Mouse (Mus musculus) limb, embryonic 12.5 days (tissue): Measurements from ENCODE around the gene Cryz. TPM values are rescaled to one million over a fixed set of nuclear protein-coding genes. Genes with fewer than 3 reads are reported as not detected.

ENCODE experiments used
- ATAC-seq: fragments of 200-750 bp; cut with Nextera tagmentation; 2 replicates; pipeline ENCODE4 v1.8.0; 2017; ENCODE audit warnings: low read depth, moderate TSS enrichment; ENCODE audit not compliant: insufficient number of reproducible peaks, insufficient read depth, low FRiP score, low TSS enrichment
- H3K27ac ChIP-seq: fragments of 300-500 bp; sonication (generic); 2 replicates; pipeline ENCODE4 v1.5.1; 2016; ENCODE audit warnings: mild to moderate bottlenecking, moderate library complexity
- H3K27me3 ChIP-seq: fragments of 300-500 bp; sonication (generic); 2 replicates; pipeline ENCODE4 v1.6.1; 2016; ENCODE audit warnings: mild to moderate bottlenecking, moderate library complexity
- H3K36me3 ChIP-seq: fragments of 300-500 bp; sonication (generic); 2 replicates; pipeline ENCODE4 v1.6.1; 2016; ENCODE audit warnings: mild to moderate bottlenecking, moderate library complexity
- H3K4me1 ChIP-seq: fragments of 300-500 bp; sonication (generic); replicated peaks from 2 replicates; pipeline ENCODE4 v1.6.1; 2016
- H3K4me2 ChIP-seq: fragments of 300-500 bp; sonication (generic); 2 replicates; pipeline ENCODE4 v1.6.1; 2016; ENCODE audit warnings: mild to moderate bottlenecking, moderate library complexity
- H3K4me3 ChIP-seq: fragments of 300-500 bp; sonication (generic); replicated peaks from 2 replicates; pipeline ENCODE4 v1.5.1; 2016; ENCODE audit warnings: mild to moderate bottlenecking
- H3K9ac ChIP-seq: fragments of 300-500 bp; sonication (generic); replicated peaks from 2 replicates; pipeline ENCODE4 v1.6.1; 2016; ENCODE audit warnings: mild to moderate bottlenecking, moderate library complexity
- H3K9me3 ChIP-seq: fragments of 300-500 bp; sonication (generic); 2 replicates; pipeline ENCODE4 v1.6.1; 2016; ENCODE audit warnings: mild to moderate bottlenecking, moderate library complexity
- WGBS: fragments of 180-500 bp; shearing (Covaris S2); methylation state at CpG from one replicate; pipeline ENCODE4 v1.1.7; 2016; 5-methylcytosine and 5-hydroxymethylcytosine counted together
- polyA plus RNA-seq: library from polyadenylated mRNA; unstranded; fragments of >200 nt; fragmentation: Nextera tagmentation; extraction: Ambion mirVana; gene quantifications from 2 replicates; pipeline ENCODE4 v1.2.1, GENCODE M21; 2016

Cryz gene
- 24.1 and 24.8 TPM in 2 replicates for polyA plus RNA-seq

DNA sequence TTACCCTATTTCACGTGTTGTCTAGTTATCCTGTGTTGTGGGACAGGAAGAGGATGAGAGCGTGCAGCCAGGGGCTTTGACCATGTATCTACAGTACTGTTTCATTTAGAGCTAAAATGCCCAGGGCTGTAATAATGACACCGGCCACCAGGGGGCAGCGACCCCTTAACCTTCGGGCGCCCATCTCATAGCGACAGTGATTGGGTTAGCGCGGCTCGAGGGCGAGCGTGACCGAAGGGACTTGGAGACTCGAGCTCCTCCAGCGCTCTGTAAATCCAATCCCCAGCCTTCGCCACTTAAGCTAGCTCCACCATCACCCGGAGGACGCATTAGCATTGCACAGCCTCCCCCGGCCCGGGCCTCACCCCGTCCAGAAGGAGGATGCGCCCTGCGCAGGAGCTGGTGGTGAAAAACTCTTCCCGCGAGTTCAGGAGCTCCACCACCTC lies at the start of gene Cryz:
TSS of gene Cryz (plus strand) at position 224 of the 446 bp plus-strand sequence.
- ATAC-seq: peak; percentile 87
- H3K36me3 ChIP-seq: peaks cover 29% of the 10 kb centered on the region
- peak within 1 kb of the TSS; percentile 69 for H3K4me2 ChIP-seq
- peak within 1 kb of the TSS; percentile 98 for H3K27ac ChIP-seq
- no peaks in the 10 kb centered on the region for H3K27me3 ChIP-seq
- H3K4me3 ChIP-seq: peak within 1 kb of the TSS; percentile 87
- WGBS: 0% methylated on average over 25 of the region's 25 CpGs
- peaks cover 9% of the 10 kb centered on the region for H3K4me1 ChIP-seq
- H3K9me3 ChIP-seq: no peaks in the 10 kb centered on the region
- H3K9ac ChIP-seq: peak within 1 kb of the TSS; percentile 88

DNA sequence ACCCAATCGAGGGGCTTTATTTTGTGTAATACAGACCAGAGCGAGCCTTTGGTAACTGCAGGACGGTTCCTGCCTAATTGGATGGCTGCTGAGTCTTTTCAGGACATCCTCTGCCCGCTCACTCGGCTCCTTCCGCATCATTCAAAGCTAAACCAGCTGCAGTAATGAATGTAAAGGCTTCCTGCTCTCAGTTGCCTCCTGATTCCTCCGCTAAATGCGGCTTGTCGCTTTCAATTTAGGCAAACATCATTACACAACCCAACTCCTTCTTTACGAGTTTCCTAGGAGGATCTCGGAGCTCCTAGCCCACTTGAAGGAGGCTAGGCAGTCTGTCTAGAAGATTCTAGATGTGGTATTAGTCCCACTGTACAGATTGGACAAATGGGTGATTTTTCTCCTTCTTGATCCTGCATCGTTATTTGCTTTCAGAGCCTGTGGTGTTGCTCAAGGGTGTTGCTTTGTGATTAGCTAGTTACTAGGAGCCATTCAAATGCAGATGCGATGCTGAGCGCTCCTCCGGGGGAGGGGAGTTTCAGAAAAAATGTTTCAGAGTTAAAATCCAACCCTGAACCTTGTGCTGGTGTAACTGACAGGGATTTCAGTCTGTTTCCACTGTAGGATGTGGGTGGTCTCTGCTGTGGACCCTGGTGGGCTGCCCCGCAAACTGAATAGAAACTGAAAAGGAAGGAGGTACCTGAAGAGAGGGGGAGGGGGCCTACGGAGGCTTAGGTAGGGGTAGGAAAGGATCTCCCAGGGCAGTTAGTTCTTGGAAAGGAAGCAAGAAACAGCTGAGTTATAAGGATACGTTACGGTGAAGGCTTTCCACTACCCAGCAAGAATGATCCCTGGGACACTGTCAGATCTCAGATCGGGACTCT lies 48.7 kb upstream of the Cryz start:
- Histone ChIP-seq H3K36me3 (no peaks in the 10 kb centered on the region), H3K9me3 (no peaks in the 10 kb centered on the region), H3K4me2 (peak overlapping the region; percentile 45), H3K27ac (no peak overlapping the region), H3K27me3 (peaks cover 19% of the 10 kb centered on the region), H3K4me1 (peaks cover 38% of the 10 kb centered on the region), H3K4me3 (0 out of 2 replicates have a peak overlapping the region, but pooled peaks have one; percentile 16), H3K9ac (0 out of 2 replicates have a peak overlapping the region, but pooled peaks have one; percentile 6)
- ATAC-seq: no peak
- WGBS: 2% methylated on average over 20 of the region's 20 CpGs

DNA sequence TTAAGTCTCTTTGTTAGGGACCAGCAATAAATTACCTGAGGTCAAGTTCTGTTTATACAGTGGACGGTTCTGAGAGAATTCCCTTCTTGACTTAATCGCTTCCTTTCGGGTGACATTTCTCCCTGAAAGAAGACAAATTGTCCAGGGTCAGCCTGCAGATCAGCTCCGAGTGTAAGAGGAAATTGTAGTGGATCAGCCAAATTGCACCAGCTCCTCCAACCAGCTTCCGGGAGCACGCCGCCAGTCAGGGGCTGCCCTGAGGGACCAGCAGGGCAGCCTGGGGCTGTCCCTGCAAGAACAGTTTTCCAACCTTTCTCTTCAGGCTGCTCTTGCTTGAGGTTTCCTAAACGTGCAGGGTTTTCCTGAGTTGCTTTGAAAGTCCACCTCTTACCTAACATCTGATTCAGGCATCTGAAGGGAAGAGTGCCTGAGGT lies 47.6 kb upstream of the Cryz start:
- no peaks in the 10 kb centered on the region for H3K36me3 ChIP-seq
- H3K9ac ChIP-seq: no peak overlapping the region
- H3K9me3 ChIP-seq: no peaks in the 10 kb centered on the region
- WGBS: 6% methylated on average over 8 of the region's 8 CpGs
- H3K4me3 ChIP-seq: no peak overlapping the region
- H3K4me1 ChIP-seq: peaks cover 38% of the 10 kb centered on the region
- H3K27ac ChIP-seq: no peak overlapping the region
- peaks cover 19% of the 10 kb centered on the region for H3K27me3 ChIP-seq
- no peak for ATAC-seq
- H3K4me2 ChIP-seq: peak overlapping the region; percentile 2; the same call in 1 of the 2 replicates

DNA sequence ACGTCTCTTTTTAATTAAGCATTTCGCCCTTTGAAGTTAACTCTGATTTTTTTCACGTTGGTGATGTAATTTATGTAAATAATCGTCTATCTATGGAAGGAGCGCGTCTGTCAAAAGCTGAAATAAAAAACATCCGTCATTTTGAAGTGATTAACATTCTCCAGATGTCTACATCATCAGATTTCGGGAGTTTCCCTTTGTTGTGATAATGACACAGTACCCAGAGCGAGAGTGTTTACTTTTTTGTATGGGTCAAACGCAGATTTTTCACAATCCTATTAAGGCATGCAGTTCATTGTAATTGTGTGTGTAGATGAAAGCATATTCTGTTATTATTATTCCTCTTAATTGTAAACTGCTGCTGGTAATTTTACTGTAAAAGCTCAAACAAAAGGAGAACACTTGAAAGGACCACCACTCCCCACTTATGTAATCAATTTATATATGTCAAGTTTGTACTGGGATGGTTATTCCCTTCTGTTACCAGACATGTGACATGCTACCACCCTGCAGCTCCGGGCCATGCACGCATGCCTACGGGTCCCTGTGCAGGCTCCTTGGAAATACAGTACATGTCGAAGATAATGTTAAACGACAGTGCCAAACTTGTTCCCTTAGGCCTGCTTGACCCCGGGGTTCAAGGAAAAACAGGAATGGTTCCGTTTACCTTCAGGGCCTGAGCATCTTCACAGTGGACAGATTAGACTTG lies 46.0 kb upstream of the Cryz start:
- no peak overlapping the region for H3K9ac ChIP-seq
- ATAC-seq: peak; percentile 45; the same call in 1 of the 2 replicates
- no peaks in the 10 kb centered on the region for H3K36me3 ChIP-seq
- H3K9me3 ChIP-seq: no peaks in the 10 kb centered on the region
- H3K4me1 ChIP-seq: peaks cover 38% of the 10 kb centered on the region
- no peak overlapping the region for H3K27ac ChIP-seq
- no peak overlapping the region for H3K4me2 ChIP-seq
- WGBS: 21% methylated on average over 17 of the region's 17 CpGs
- peaks cover 19% of the 10 kb centered on the region for H3K27me3 ChIP-seq
- no peak overlapping the region for H3K4me3 ChIP-seq

DNA sequence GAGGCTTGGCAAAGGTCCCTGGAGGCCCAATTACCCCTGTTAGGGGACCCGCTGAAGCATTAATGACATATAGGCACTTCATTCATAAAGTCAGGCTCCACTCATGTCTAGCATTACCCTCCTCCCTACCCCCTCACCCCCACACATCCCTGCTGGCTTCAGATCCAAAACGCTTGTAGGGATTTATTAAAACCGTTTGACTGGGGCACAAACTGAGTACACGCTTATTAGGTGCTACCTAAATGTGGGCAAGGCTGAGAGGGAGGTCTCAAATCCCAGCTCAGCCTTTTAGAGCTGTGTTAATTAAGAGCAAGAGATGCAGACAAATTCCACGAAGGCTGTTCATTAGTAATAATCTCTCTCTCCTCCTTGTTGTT lies 45.5 kb upstream of the Cryz start:
- 10% methylated on average over 5 of the region's 5 CpGs for WGBS
- Histone ChIP-seq H3K4me2 (no peak overlapping the region), H3K27ac (no peak overlapping the region), H3K4me1 (peaks cover 38% of the 10 kb centered on the region), H3K4me3 (no peak overlapping the region), H3K36me3 (no peaks in the 10 kb centered on the region), H3K27me3 (peaks cover 19% of the 10 kb centered on the region), H3K9me3 (no peaks in the 10 kb centered on the region), H3K9ac (no peak overlapping the region)
- ATAC-seq: peak; percentile 57; the same call in 1 of the 2 replicates

DNA sequence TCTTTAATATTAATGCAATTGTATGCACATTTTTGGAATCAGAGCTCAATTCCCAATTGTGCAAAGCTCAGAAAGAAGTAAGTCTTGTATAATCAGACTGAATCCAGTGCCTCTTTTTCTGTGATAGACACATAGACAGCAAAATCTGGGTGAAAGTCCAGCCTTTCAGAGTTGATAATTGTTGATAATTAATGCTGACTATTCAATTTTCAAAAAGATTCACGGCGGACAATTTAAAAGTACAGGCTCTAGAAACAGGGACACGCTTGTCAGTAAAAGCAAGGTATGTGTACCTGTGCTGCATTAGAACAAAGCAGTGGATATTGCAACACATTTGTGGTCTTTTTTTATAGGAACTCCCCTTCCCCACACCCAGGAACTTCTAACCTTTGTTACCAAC lies 34.3 kb upstream of the Cryz start:
- ATAC-seq: no peak
- Histone ChIP-seq H3K27ac (no peak overlapping the region), H3K36me3 (no peaks in the 10 kb centered on the region), H3K4me1 (no peaks in the 10 kb centered on the region), H3K4me3 (no peak overlapping the region), H3K27me3 (peaks cover 5% of the 10 kb centered on the region; the same call in 1 of the 2 replicates), H3K9ac (no peak overlapping the region), H3K4me2 (no peak overlapping the region), H3K9me3 (no peaks in the 10 kb centered on the region)
- WGBS: 92% methylated on average over 3 of the region's 3 CpGs

DNA sequence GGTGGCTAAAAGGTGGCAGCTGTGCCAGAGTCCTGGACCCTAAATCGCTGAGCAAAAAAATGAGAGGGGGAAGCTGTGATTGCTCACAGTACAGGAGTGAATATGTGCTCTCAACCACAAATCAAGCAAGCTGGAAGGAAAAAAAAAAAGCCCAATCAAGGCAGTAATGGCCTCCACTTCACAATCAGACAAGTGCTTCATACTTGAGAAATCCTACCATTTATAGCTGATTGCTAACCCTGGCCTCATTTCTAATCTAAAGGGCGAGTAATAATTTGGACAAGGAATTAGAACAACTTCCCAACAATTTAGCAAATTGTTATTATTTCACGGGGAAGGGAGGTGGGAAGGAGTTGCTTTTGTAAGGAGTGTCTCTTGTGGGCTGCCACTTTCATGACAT lies 31.1 kb upstream of the Cryz start:
- WGBS: 68% methylated on average over 3 of the region's 3 CpGs

DNA sequence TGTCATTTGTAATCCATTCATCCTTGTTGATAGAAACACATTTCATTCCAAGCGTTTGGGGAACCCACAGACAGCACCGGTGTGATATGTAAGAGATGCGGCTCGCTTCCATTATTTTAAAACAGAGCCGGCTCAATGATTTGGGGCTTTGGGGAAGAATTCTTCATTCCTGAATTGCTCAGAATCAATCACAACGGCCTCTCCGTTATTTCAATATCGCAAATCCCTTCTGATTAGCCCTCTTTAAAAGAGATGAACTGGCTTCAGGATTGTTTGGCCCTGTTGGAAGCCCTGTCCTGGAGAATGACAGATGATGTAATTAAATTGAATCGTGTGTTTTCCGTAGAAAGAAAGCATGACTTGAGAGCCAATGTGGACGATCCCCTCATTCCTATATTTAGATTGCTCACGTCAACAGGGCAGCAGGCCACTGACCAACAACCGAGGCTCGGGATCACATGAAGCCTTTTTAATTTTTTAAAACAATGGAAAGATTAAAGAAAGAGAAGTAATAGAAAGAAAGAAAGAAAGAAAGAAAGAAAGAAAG lies 26.4 kb upstream of the Cryz start:
- WGBS: 54% methylated on average over 14 of the region's 14 CpGs
- no peak overlapping the region for H3K27ac ChIP-seq
- H3K9ac ChIP-seq: no peak overlapping the region
- H3K4me3 ChIP-seq: no peak overlapping the region
- H3K36me3 ChIP-seq: no peaks in the 10 kb centered on the region
- H3K27me3 ChIP-seq: peaks cover 12% of the 10 kb centered on the region
- no peaks in the 10 kb centered on the region for H3K9me3 ChIP-seq
- peaks cover 9% of the 10 kb centered on the region for H3K4me1 ChIP-seq
- no peak for ATAC-seq
- H3K4me2 ChIP-seq: no peak overlapping the region

More for the DNA sequence above, 31.1 kb upstream of the Cryz start:
- no peak overlapping the region for H3K4me2 ChIP-seq
- H3K4me3 ChIP-seq: no peak overlapping the region
- H3K9me3 ChIP-seq: no peaks in the 10 kb centered on the region
- no peak overlapping the region for H3K9ac ChIP-seq
- H3K27ac ChIP-seq: no peak overlapping the region
- ATAC-seq: no peak
- H3K27me3 ChIP-seq: peaks cover 10% of the 10 kb centered on the region
- no peaks in the 10 kb centered on the region for H3K36me3 ChIP-seq
- H3K4me1 ChIP-seq: no peaks in the 10 kb centered on the region

DNA sequence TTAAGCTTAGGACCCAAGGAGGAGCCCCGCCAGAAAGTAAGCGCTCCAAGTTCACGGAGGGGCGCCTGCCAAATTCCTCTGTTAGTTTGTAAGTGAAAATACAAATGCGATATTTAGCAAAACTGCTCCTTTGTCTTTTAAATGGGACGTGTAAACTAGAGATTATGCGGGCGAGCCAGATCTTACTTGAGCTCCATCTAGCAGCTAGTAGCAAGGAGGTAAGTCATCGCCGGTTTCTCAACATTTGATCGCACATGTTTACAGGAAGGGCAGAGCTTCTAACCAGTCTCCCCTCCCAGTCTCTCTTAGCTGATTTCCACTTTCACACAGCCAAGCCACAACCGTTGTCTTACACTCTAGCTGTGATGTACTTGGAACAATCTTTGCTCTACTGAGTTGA lies 25.7 kb upstream of the Cryz start:
- Histone ChIP-seq H3K4me1 (peaks cover 9% of the 10 kb centered on the region), H3K4me2 (peak overlapping the region; percentile 46), H3K9ac (no peak overlapping the region), H3K9me3 (no peaks in the 10 kb centered on the region), H3K27ac (no peak overlapping the region), H3K36me3 (no peaks in the 10 kb centered on the region), H3K4me3 (peak overlapping the region; percentile 21; the same call in 1 of the 2 replicates), H3K27me3 (peaks cover 12% of the 10 kb centered on the region)
- ATAC-seq: no peak
- 10% methylated on average over 12 of the region's 12 CpGs for WGBS

DNA sequence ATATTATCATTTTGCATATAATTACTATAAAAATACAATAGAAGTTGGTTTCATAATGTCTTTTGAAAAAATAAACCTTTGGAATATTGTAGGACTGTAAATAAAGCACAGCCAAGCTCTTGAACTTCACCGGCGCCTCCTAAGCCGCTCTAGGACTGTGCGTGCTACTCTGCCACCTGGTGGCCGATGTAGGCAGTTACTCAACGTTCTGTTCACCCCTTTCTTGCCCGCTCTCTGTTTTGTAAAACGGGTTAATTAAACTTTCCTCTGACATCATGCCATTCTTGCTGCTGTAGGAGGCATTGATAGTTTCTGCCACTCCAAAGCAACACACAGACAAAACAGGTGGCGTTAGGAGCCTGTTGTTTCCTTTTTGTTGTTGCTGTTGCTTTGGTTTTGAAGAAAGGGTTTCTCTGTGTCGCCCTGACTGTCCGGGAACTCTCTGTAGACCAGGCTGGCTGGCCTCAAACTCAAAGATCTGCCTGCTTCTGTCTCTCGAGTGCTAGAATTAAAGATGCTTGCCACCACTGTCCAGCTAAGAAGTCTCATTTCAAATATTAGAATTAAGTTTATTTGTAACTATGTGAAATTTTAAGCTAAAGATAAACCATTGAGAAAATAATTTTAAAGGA lies 24.1 kb upstream of the Cryz start:
- peak; percentile 67; the same call in 1 of the 2 replicates for ATAC-seq
- Histone ChIP-seq H3K27me3 (peaks cover 12% of the 10 kb centered on the region), H3K4me1 (peaks cover 9% of the 10 kb centered on the region), H3K9me3 (no peaks in the 10 kb centered on the region), H3K4me3 (no peak overlapping the region), H3K4me2 (no peak overlapping the region; the same call in 1 of the 2 replicates), H3K9ac (no peak overlapping the region), H3K36me3 (peaks cover under 1% of the 10 kb centered on the region; the same call in 1 of the 2 replicates), H3K27ac (no peak overlapping the region)
- WGBS: 15% methylated on average over 12 of the region's 12 CpGs
